Mouse (Mus musculus): ENCODE measurements around the gene Aacs. TPM values are rescaled to one million over a fixed set of nuclear protein-coding genes. Genes with fewer than 3 reads are reported as not detected.

Gene Aacs
- polyA plus RNA-seq, 1 experiment from 2014 or later: 98.9 TPM

DNA sequence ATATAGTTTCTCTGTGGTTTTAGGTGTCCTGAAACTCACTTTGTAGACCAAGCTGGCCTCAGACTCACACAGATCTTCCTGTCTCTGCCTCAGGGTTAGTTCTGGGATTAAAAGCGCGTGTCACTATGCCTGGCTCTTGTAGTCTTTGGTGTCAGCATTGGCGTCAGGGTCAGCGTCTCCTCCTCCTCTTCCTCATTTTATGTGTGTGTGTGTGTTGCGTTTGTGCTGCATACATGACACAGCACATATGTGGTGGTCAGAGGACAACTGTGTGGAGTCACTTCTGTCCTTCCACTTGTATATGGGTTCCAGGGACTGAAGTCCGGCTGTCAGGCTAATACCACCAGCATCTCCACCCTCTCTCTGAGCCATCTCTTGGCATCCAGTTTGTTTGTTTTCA, 25.9 kb downstream of the Aacs start:
- no peaks in the 10 kb centered on the region; the same call in 1 of the 2 replicates for H3K36me3 ChIP-seq (ENCODE audit: control insufficient read depth, insufficient read depth)
- H3K27me3 ChIP-seq (replicated peaks; ENCODE audit: control insufficient read depth, insufficient read depth, low read length): no peaks in the 10 kb centered on the region
- ATAC-seq: no peak
- no peak overlapping the region for H3K27ac ChIP-seq (ENCODE audit: low read length)
- H3K9ac ChIP-seq (replicated peaks; ENCODE audit: low read depth, low read length): no peak overlapping the region
- H3K9me3 ChIP-seq (ENCODE audit: control insufficient read depth, low read length): no peaks in the 10 kb centered on the region
- WGBS: 89% methylated on average over 6 of the region's 6 CpGs
- H3K4me2 ChIP-seq (ENCODE audit: low read length): no peak overlapping the region
- no peak overlapping the region for H3K4me3 ChIP-seq (replicated peaks; ENCODE audit: low read length)
- H3K4me1 ChIP-seq (replicated peaks; ENCODE audit: control insufficient read depth, insufficient read depth, low read length): 0 out of 2 replicates have a peak, but pooled peaks cover 2% of the 10 kb centered on the region

DNA sequence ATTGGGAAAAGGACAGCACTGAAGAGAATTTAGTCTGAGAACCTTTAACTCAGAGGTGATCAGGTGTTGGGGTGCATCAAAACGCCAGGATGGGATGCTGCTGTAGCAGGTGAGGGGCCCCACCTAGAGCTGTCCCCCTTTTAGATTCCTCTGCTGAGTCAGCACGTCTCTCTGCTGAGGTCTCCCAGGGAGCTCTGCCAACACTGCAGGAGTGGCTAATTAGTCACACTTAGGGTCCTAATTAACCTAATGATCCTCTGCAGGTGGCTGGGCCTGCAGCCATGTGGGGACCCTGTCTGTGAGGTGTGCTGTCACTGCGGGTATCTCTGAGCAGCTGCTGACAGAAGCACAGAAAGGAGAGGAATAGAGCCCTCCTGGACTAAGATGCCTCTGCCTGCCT, 26.6 kb downstream of the Aacs start:
- Histone ChIP-seq H3K36me3 (ENCODE audit: control insufficient read depth, insufficient read depth) (no peaks in the 10 kb centered on the region; the same call in 1 of the 2 replicates), H3K9ac (replicated peaks; ENCODE audit: low read depth, low read length) (no peak overlapping the region), H3K4me2 (ENCODE audit: low read length) (no peak overlapping the region), H3K27ac (ENCODE audit: low read length) (no peak overlapping the region), H3K9me3 (ENCODE audit: control insufficient read depth, low read length) (no peaks in the 10 kb centered on the region), H3K4me3 (replicated peaks; ENCODE audit: low read length) (no peak overlapping the region), H3K4me1 (replicated peaks; ENCODE audit: control insufficient read depth, insufficient read depth, low read length) (0 out of 2 replicates have a peak, but pooled peaks cover 2% of the 10 kb centered on the region), H3K27me3 (replicated peaks; ENCODE audit: control insufficient read depth, insufficient read depth, low read length) (no peaks in the 10 kb centered on the region)
- 19% methylated on average over 3 of the region's 3 CpGs for WGBS
- ATAC-seq: no peak

DNA sequence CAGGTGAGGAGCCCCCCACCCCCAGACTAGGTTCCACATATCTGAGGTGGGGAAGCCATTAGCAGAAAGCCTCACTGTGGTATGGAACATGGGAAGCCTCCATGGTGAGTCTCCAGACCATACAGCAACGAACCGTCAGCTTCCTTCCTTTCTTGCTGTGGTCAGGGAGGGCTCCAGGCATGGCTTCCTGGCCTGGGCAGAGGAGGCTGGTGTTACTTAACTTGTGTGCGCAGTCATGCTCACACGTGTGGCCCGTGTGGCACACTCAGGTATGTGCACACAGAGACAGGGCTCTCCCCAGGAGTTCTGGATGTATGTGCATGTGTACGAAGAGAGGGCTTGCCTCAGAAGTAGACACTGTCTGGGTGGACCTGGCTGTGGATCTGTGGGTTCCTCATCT, 28.0 kb downstream of the Aacs start:
- Histone ChIP-seq H3K27ac (ENCODE audit: low read length) (no peak overlapping the region), H3K9me3 (ENCODE audit: control insufficient read depth, low read length) (no peaks in the 10 kb centered on the region), H3K9ac (replicated peaks; ENCODE audit: low read depth, low read length) (no peak overlapping the region), H3K4me1 (replicated peaks; ENCODE audit: control insufficient read depth, insufficient read depth, low read length) (0 out of 2 replicates have a peak, but pooled peaks cover 2% of the 10 kb centered on the region), H3K36me3 (ENCODE audit: control insufficient read depth, insufficient read depth) (peaks cover 3% of the 10 kb centered on the region; the same call in 1 of the 2 replicates), H3K27me3 (replicated peaks; ENCODE audit: control insufficient read depth, insufficient read depth, low read length) (no peaks in the 10 kb centered on the region), H3K4me3 (replicated peaks; ENCODE audit: low read length) (no peak overlapping the region), H3K4me2 (ENCODE audit: low read length) (no peak overlapping the region)
- WGBS: 95% methylated on average over 6 of the region's 6 CpGs
- no peak for ATAC-seq

GRCm38 (mm10) chr5:125504692-125505091, 29.1 kb downstream of the Aacs start:
- H3K4me1 ChIP-seq (replicated peaks; ENCODE audit: control insufficient read depth, insufficient read depth, low read length): 0 out of 2 replicates have a peak, but pooled peaks cover 2% of the 10 kb centered on the region
- H3K9me3 ChIP-seq (ENCODE audit: control insufficient read depth, low read length): no peaks in the 10 kb centered on the region
- no peak overlapping the region for H3K4me2 ChIP-seq (ENCODE audit: low read length)
- no peak overlapping the region for H3K9ac ChIP-seq (replicated peaks; ENCODE audit: low read depth, low read length)
- 65% methylated on average over 11 of the region's 11 CpGs for WGBS
- no peak overlapping the region for H3K27ac ChIP-seq (ENCODE audit: low read length)
- H3K36me3 ChIP-seq (ENCODE audit: control insufficient read depth, insufficient read depth): peaks cover 6% of the 10 kb centered on the region
- H3K4me3 ChIP-seq (replicated peaks; ENCODE audit: low read length): no peak overlapping the region
- H3K27me3 ChIP-seq (replicated peaks; ENCODE audit: control insufficient read depth, insufficient read depth, low read length): no peaks in the 10 kb centered on the region
- ATAC-seq: no peak

DNA sequence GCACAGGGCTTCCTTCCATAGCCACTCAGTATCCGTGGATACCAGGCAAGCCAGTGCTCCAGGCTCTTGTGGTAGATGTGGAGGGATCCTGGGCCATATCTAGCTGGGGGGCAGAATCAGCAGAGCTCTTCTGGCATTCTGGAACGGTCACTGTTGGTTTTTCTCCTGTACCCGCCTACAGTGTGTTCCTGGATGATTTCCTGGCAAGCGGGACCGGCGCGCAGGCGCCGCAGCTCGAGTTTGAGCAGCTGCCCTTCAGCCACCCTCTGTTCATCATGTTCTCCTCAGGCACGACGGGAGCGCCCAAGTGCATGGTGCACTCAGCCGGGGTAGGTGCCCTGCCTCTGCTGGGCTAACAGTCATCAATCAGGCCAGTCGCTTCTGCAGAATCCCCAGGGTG, 30.4 kb downstream of the Aacs start:
- Histone ChIP-seq H3K4me2 (ENCODE audit: low read length) (no peak overlapping the region), H3K27me3 (replicated peaks; ENCODE audit: control insufficient read depth, insufficient read depth, low read length) (no peaks in the 10 kb centered on the region), H3K27ac (ENCODE audit: low read length) (no peak overlapping the region), H3K4me3 (replicated peaks; ENCODE audit: low read length) (no peak overlapping the region), H3K9ac (replicated peaks; ENCODE audit: low read depth, low read length) (no peak overlapping the region), H3K4me1 (replicated peaks; ENCODE audit: control insufficient read depth, insufficient read depth, low read length) (0 out of 2 replicates have a peak, but pooled peaks cover 2% of the 10 kb centered on the region), H3K9me3 (ENCODE audit: control insufficient read depth, low read length) (no peaks in the 10 kb centered on the region), H3K36me3 (ENCODE audit: control insufficient read depth, insufficient read depth) (peaks cover 11% of the 10 kb centered on the region)
- ATAC-seq: no peak
- 91% methylated on average over 15 of the region's 15 CpGs for WGBS

DNA sequence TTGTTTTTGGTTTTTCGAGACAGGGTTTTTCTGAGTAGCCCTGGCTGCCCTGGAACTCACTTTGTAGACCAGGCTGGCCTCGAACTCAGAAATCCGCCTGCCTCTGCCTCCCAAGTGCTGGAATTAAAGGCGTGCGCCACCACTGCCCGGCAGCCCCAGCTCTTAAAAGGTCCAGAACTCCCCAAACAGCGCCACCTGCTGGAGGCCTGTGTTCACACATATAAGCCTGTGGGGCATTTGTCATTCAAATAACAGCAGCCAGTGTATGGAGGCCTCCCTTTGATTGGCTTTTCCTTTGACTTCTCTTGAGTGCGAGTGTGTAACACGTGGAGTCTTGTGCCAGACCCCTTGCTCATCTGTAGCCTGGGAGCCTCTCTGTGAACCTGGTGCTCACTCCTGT, 32.0 kb downstream of the Aacs start:
- ATAC-seq: no peak
- Histone ChIP-seq H3K9me3 (ENCODE audit: control insufficient read depth, low read length) (no peaks in the 10 kb centered on the region), H3K4me1 (replicated peaks; ENCODE audit: control insufficient read depth, insufficient read depth, low read length) (no peaks in the 10 kb centered on the region), H3K4me2 (ENCODE audit: low read length) (no peak overlapping the region), H3K27me3 (replicated peaks; ENCODE audit: control insufficient read depth, insufficient read depth, low read length) (no peaks in the 10 kb centered on the region), H3K27ac (ENCODE audit: low read length) (no peak overlapping the region), H3K36me3 (ENCODE audit: control insufficient read depth, insufficient read depth) (peaks cover 11% of the 10 kb centered on the region), H3K4me3 (replicated peaks; ENCODE audit: low read length) (no peak overlapping the region), H3K9ac (replicated peaks; ENCODE audit: low read depth, low read length) (no peak overlapping the region)
- 91% methylated on average over 9 of the region's 9 CpGs for WGBS

GRCm38 (mm10) chr5:125508006-125508405, 32.4 kb downstream of the Aacs start:
- WGBS: 95% methylated on average over 10 of the region's 10 CpGs
- H3K9ac ChIP-seq (replicated peaks; ENCODE audit: low read depth, low read length): no peak overlapping the region

DNA sequence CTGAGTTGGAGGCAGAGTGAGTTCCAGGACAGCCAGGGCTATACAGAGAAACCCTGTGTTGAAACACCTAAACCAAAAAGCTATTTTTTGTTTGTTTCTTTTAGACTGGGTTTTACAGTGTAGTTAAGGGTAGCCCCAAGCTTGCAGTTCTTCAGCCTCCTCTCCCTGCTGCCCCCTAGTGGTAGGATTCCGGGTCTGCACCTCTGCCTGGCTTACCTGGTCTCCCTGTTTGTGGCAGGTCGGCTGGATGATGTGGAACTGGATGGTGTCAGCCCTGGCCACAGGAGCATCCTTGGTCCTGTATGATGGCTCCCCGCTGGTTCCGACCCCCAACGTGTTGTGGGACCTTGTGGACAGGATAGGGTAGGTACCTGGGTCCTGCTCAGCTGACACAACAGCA, 33.9 kb downstream of the Aacs start:
- ATAC-seq: no peak
- no peak overlapping the region for H3K27ac ChIP-seq (ENCODE audit: low read length)
- no peaks in the 10 kb centered on the region for H3K4me1 ChIP-seq (replicated peaks; ENCODE audit: control insufficient read depth, insufficient read depth, low read length)
- no peak overlapping the region for H3K9ac ChIP-seq (replicated peaks; ENCODE audit: low read depth, low read length)
- no peaks in the 10 kb centered on the region for H3K27me3 ChIP-seq (replicated peaks; ENCODE audit: control insufficient read depth, insufficient read depth, low read length)
- WGBS: 49% methylated on average over 5 of the region's 5 CpGs
- no peak overlapping the region for H3K4me2 ChIP-seq (ENCODE audit: low read length)
- H3K4me3 ChIP-seq (replicated peaks; ENCODE audit: low read length): no peak overlapping the region
- no peaks in the 10 kb centered on the region for H3K9me3 ChIP-seq (ENCODE audit: control insufficient read depth, low read length)
- peaks cover 13% of the 10 kb centered on the region for H3K36me3 ChIP-seq (ENCODE audit: control insufficient read depth, insufficient read depth)

More at GRCm38 (mm10) chr5:125508006-125508405, 32.4 kb downstream of the Aacs start:
- H3K4me3 ChIP-seq (replicated peaks; ENCODE audit: low read length): no peak overlapping the region
- H3K4me1 ChIP-seq (replicated peaks; ENCODE audit: control insufficient read depth, insufficient read depth, low read length): no peaks in the 10 kb centered on the region
- no peak overlapping the region for H3K4me2 ChIP-seq (ENCODE audit: low read length)
- H3K36me3 ChIP-seq (ENCODE audit: control insufficient read depth, insufficient read depth): peaks cover 11% of the 10 kb centered on the region
- no peaks in the 10 kb centered on the region for H3K27me3 ChIP-seq (replicated peaks; ENCODE audit: control insufficient read depth, insufficient read depth, low read length)
- no peak overlapping the region for H3K27ac ChIP-seq (ENCODE audit: low read length)
- no peak for ATAC-seq
- H3K9me3 ChIP-seq (ENCODE audit: control insufficient read depth, low read length): no peaks in the 10 kb centered on the region

DNA sequence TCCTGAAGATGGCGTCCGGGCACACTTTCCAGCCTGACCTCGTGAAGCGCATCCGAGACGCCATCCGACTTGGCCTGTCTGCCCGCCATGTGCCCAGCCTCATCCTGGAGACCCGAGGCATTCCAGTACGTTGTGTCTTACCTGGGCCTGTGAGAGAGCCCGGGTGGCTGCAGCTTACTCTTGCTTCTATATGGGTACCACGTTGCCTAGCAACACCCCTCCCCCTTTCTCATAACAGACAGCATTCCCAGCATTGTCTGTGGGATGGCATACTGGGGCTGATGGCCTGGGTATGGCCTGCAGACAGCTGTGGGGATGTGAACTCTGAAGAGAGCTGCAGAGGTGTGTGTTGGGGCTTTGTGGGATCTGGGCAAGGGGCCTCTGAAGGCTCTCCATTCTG, 39.4 kb downstream of the Aacs start:
- WGBS: 82% methylated on average over 12 of the region's 12 CpGs
- Histone ChIP-seq H3K4me1 (replicated peaks; ENCODE audit: control insufficient read depth, insufficient read depth, low read length) (no peaks in the 10 kb centered on the region), H3K27me3 (replicated peaks; ENCODE audit: control insufficient read depth, insufficient read depth, low read length) (no peaks in the 10 kb centered on the region), H3K4me2 (ENCODE audit: low read length) (no peak overlapping the region), H3K27ac (ENCODE audit: low read length) (no peak overlapping the region), H3K9ac (replicated peaks; ENCODE audit: low read depth, low read length) (no peak overlapping the region), H3K36me3 (ENCODE audit: control insufficient read depth, insufficient read depth) (peaks cover 14% of the 10 kb centered on the region), H3K9me3 (ENCODE audit: control insufficient read depth, low read length) (no peaks in the 10 kb centered on the region), H3K4me3 (replicated peaks; ENCODE audit: low read length) (no peak overlapping the region)
- ATAC-seq: no peak

DNA sequence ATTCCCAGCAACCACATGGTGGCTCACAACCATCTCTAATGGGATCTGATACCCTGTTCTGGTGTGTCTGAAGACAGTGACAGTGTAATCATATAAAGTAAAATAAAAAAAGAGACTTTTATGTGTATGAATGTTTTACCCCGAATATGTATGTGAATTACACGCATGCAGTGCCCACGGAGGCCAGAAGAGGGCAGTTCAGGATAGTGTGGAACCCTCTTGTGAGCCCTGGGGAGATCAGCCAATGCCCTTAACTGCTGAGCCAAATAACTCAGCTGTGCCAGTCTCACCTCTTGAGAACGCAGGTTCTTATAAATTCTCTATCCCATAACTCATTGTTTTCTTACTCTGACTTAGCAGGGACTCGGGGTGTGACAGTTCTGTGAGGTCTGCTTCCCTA, 43.0 kb downstream of the Aacs start:
- 72% methylated on average over 5 of the region's 5 CpGs for WGBS
- Histone ChIP-seq H3K9ac (replicated peaks; ENCODE audit: low read depth, low read length) (no peak overlapping the region), H3K4me2 (ENCODE audit: low read length) (no peak overlapping the region), H3K9me3 (ENCODE audit: control insufficient read depth, low read length) (no peaks in the 10 kb centered on the region), H3K36me3 (ENCODE audit: control insufficient read depth, insufficient read depth) (peaks cover 10% of the 10 kb centered on the region), H3K27ac (ENCODE audit: low read length) (no peak overlapping the region), H3K4me1 (replicated peaks; ENCODE audit: control insufficient read depth, insufficient read depth, low read length) (no peaks in the 10 kb centered on the region), H3K27me3 (replicated peaks; ENCODE audit: control insufficient read depth, insufficient read depth, low read length) (no peaks in the 10 kb centered on the region), H3K4me3 (replicated peaks; ENCODE audit: low read length) (no peak overlapping the region)
- ATAC-seq: no peak

Measured in forebrain, embryonic 16.5 days (tissue).